Mouse (Mus musculus): ENCODE results near the gene Prr30. TPM values are rescaled to one million over a fixed set of nuclear protein-coding genes. Genes with fewer than 3 reads are reported as not detected.
A peak's percentile ranks its signal among the peaks of the same experiment; 100 is the strongest.
"Not testable (repeated sequence)": the region's sequence is repeated elsewhere in the genome, so short reads cannot be mapped to it uniquely, and the experiment has no call there.

Prr30 gene
- total RNA-seq (2014; fragmentation: Nextera tagmentation), result not detected in 2 replicates
- total RNA-seq (2017), result 0.12 TPM in 1 of 2 replicates, not detected in the other
- not detected in 2 replicates for polyA plus RNA-seq (2012)

- TF ChIP-seq GATA1 (IDR thresholded peaks at IDR 0.05; ENCODE audit: borderline replicate concordance, low read length) (no peak), POLR2AphosphoS5 (IDR thresholded peaks at IDR 0.05; ENCODE audit: insufficient replicate concordance, low read depth, low read length) (no peak), CTCF (IDR thresholded peaks at IDR 0.05; ENCODE audit: low read depth, low read length) (no peak), TAL1 (conservative IDR thresholded peaks at IDR 0.05; ENCODE audit: low read depth, low read length) (no peak), GATA2 (IDR thresholded peaks at IDR 0.05; ENCODE audit: borderline replicate concordance, low read depth, low read length) (no peak)
- H3K27me3 ChIP-seq (ENCODE audit: insufficient read depth, low read length), result no peaks in the 10 kb centered on the region
- no peaks in the 10 kb centered on the region for H3K4me1 ChIP-seq (ENCODE audit: insufficient read depth, low read depth, low read length)
- H3K4me3 ChIP-seq (ENCODE audit: low read depth, low read length), result peak within 1 kb of the TSS; percentile 21; the same call in 1 of the 2 replicates
- DNase-seq (ENCODE audit: low spot score) (no peak), ATAC-seq (ENCODE audit: extremely low read depth, insufficient number of reproducible peaks, low FRiP score, poor library complexity, severe bottlenecking) (no peak)
- H3K9me3 ChIP-seq (replicated peaks), result peaks cover 51% of the 10 kb centered on the region
- H3K36me3 ChIP-seq (replicated peaks), result no peaks in the 10 kb centered on the region
These were observed at the start of gene Prr30 for GRCm38 (mm10) chr14:101200230-101200629. Gene Prr30 (minus strand): TSS chr14:101200330.

GRCm38 (mm10) chr14:101246793-101247192, 46.7 kb upstream of the Prr30 start:
- no peak for DNase-seq (ENCODE audit: low spot score)
- TF ChIP-seq TAL1 (conservative IDR thresholded peaks at IDR 0.05; ENCODE audit: low read depth, low read length) (no peak), POLR2AphosphoS5 (IDR thresholded peaks at IDR 0.05; ENCODE audit: insufficient replicate concordance, low read depth, low read length) (no peak), GATA2 (IDR thresholded peaks at IDR 0.05; ENCODE audit: borderline replicate concordance, low read depth, low read length) (no peak), GATA1 (IDR thresholded peaks at IDR 0.05; ENCODE audit: borderline replicate concordance, low read length) (no peak), CTCF (IDR thresholded peaks at IDR 0.05; ENCODE audit: low read depth, low read length) (no peak)
- H3K27me3 ChIP-seq (ENCODE audit: insufficient read depth, low read length), result no peaks in the 10 kb centered on the region

GRCm38 (mm10) chr14:101245706-101246105, 45.6 kb upstream of the Prr30 start:
- no peak overlapping the region for H3K4me3 ChIP-seq (ENCODE audit: low read depth, low read length)
- no peak for TF ChIP-seq GATA1 (IDR thresholded peaks at IDR 0.05; ENCODE audit: borderline replicate concordance, low read length)
- TF ChIP-seq CTCF (IDR thresholded peaks at IDR 0.05; ENCODE audit: low read depth, low read length), result no peak
- no peak for TF ChIP-seq GATA2 (IDR thresholded peaks at IDR 0.05; ENCODE audit: borderline replicate concordance, low read depth, low read length)
- no peak for TF ChIP-seq TAL1 (conservative IDR thresholded peaks at IDR 0.05; ENCODE audit: low read depth, low read length)
- no peak for TF ChIP-seq POLR2AphosphoS5 (IDR thresholded peaks at IDR 0.05; ENCODE audit: insufficient replicate concordance, low read depth, low read length)
- DNase-seq (ENCODE audit: low spot score), result no peak
- H3K27me3 ChIP-seq (ENCODE audit: insufficient read depth, low read length), result no peaks in the 10 kb centered on the region
- H3K4me1 ChIP-seq (ENCODE audit: insufficient read depth, low read depth, low read length), result no peaks in the 10 kb centered on the region
- peaks cover 27% of the 10 kb centered on the region for H3K9me3 ChIP-seq (replicated peaks)
- no peaks in the 10 kb centered on the region for H3K36me3 ChIP-seq (replicated peaks)
- no peak for ATAC-seq (ENCODE audit: extremely low read depth, insufficient number of reproducible peaks, low FRiP score, poor library complexity, severe bottlenecking)

More at GRCm38 (mm10) chr14:101246793-101247192, 46.7 kb upstream of the Prr30 start:
- Histone ChIP-seq H3K4me3 (ENCODE audit: low read depth, low read length) (no peak overlapping the region), H3K9me3 (replicated peaks) (peaks cover 27% of the 10 kb centered on the region), H3K36me3 (replicated peaks) (no peaks in the 10 kb centered on the region), H3K4me1 (ENCODE audit: insufficient read depth, low read depth, low read length) (no peaks in the 10 kb centered on the region)
- no peak for ATAC-seq (ENCODE audit: extremely low read depth, insufficient number of reproducible peaks, low FRiP score, poor library complexity, severe bottlenecking)

- H3K9me3 ChIP-seq (replicated peaks), result peaks cover 24% of the 10 kb centered on the region
- H3K4me1 ChIP-seq (ENCODE audit: insufficient read depth, low read depth, low read length); ATAC-seq (ENCODE audit: extremely low read depth, insufficient number of reproducible peaks, low FRiP score, poor library complexity, severe bottlenecking); DNase-seq (ENCODE audit: low spot score); H3K4me3 ChIP-seq (ENCODE audit: low read depth, low read length); H3K27me3 ChIP-seq (ENCODE audit: insufficient read depth, low read length); H3K36me3 ChIP-seq (replicated peaks): not testable (repeated sequence)
These were observed 44.3 kb upstream of the Prr30 start for GRCm38 (mm10) chr14:101244441-101244840.

- ATAC-seq (ENCODE audit: extremely low read depth, insufficient number of reproducible peaks, low FRiP score, poor library complexity, severe bottlenecking), result no peak
- no peaks in the 10 kb centered on the region for H3K4me1 ChIP-seq (ENCODE audit: insufficient read depth, low read depth, low read length)
- H3K9me3 ChIP-seq (replicated peaks), result peaks cover 21% of the 10 kb centered on the region
- no peak overlapping the region for H3K4me3 ChIP-seq (ENCODE audit: low read depth, low read length)
- no peak for TF ChIP-seq GATA2 (IDR thresholded peaks at IDR 0.05; ENCODE audit: borderline replicate concordance, low read depth, low read length)
- no peak for TF ChIP-seq CTCF (IDR thresholded peaks at IDR 0.05; ENCODE audit: low read depth, low read length)
- TF ChIP-seq GATA1 (IDR thresholded peaks at IDR 0.05; ENCODE audit: borderline replicate concordance, low read length), result no peak
- no peak for TF ChIP-seq TAL1 (conservative IDR thresholded peaks at IDR 0.05; ENCODE audit: low read depth, low read length)
- TF ChIP-seq POLR2AphosphoS5 (IDR thresholded peaks at IDR 0.05; ENCODE audit: insufficient replicate concordance, low read depth, low read length), result no peak
- no peaks in the 10 kb centered on the region for H3K27me3 ChIP-seq (ENCODE audit: insufficient read depth, low read length)
- no peak for DNase-seq (ENCODE audit: low spot score)
- no peaks in the 10 kb centered on the region for H3K36me3 ChIP-seq (replicated peaks)
These were observed 37.8 kb upstream of the Prr30 start for GRCm38 (mm10) chr14:101237965-101238364.

GRCm38 (mm10) chr14:101229068-101229467, 28.9 kb upstream of the Prr30 start:
- TF ChIP-seq GATA1 (IDR thresholded peaks at IDR 0.05; ENCODE audit: borderline replicate concordance, low read length) (no peak), POLR2AphosphoS5 (IDR thresholded peaks at IDR 0.05; ENCODE audit: insufficient replicate concordance, low read depth, low read length) (no peak)
- H3K9me3 ChIP-seq (replicated peaks), result peaks cover 19% of the 10 kb centered on the region
- no peaks in the 10 kb centered on the region for H3K4me1 ChIP-seq (ENCODE audit: insufficient read depth, low read depth, low read length)
- no peaks in the 10 kb centered on the region for H3K27me3 ChIP-seq (ENCODE audit: insufficient read depth, low read length)
- no peak for DNase-seq (ENCODE audit: low spot score)
- no peak for ATAC-seq (ENCODE audit: extremely low read depth, insufficient number of reproducible peaks, low FRiP score, poor library complexity, severe bottlenecking)
- no peaks in the 10 kb centered on the region for H3K36me3 ChIP-seq (replicated peaks)
- H3K4me3 ChIP-seq (ENCODE audit: low read depth, low read length), result no peak overlapping the region

- Histone ChIP-seq H3K36me3 (replicated peaks) (no peaks in the 10 kb centered on the region), H3K27me3 (ENCODE audit: insufficient read depth, low read length) (no peaks in the 10 kb centered on the region), H3K4me1 (ENCODE audit: insufficient read depth, low read depth, low read length) (no peaks in the 10 kb centered on the region), H3K9me3 (replicated peaks) (peaks cover 15% of the 10 kb centered on the region), H3K4me3 (ENCODE audit: low read depth, low read length) (no peak overlapping the region)
- no peak for DNase-seq (ENCODE audit: low spot score)
- ATAC-seq (ENCODE audit: extremely low read depth, insufficient number of reproducible peaks, low FRiP score, poor library complexity, severe bottlenecking), result no peak
- no peak for TF ChIP-seq GATA1 (IDR thresholded peaks at IDR 0.05; ENCODE audit: borderline replicate concordance, low read length)
- no peak for TF ChIP-seq CTCF (IDR thresholded peaks at IDR 0.05; ENCODE audit: low read depth, low read length)
- no peak for TF ChIP-seq TAL1 (conservative IDR thresholded peaks at IDR 0.05; ENCODE audit: low read depth, low read length)
- no peak for TF ChIP-seq POLR2AphosphoS5 (IDR thresholded peaks at IDR 0.05; ENCODE audit: insufficient replicate concordance, low read depth, low read length)
- no peak for TF ChIP-seq GATA2 (IDR thresholded peaks at IDR 0.05; ENCODE audit: borderline replicate concordance, low read depth, low read length)
These were observed 22.2 kb upstream of the Prr30 start for GRCm38 (mm10) chr14:101222319-101222718.
